Mouse (Mus musculus) heart, postnatal 4 days (tissue): Measurements from ENCODE around the gene Prg3. TPM values are rescaled to one million over a fixed set of nuclear protein-coding genes. Genes with fewer than 3 reads are reported as not detected.

Source experiments
- total RNA-seq, 2 experiments: library from RNA; stranded (reverse); gene quantifications; 2 replicates each; pipeline ENCODE4 v1.2.3; 2021

The Prg3 gene
- total RNA-seq, 2 experiments from 2014 or later, result not detected

Other genes starting within 250 kb of the Prg3 start
- 1 to 10 TPM; 8.6 to 9.4 TPM for gene Gm19426, start 244.6 kb upstream of the Prg3 start, total RNA-seq
- 10 to 100 TPM; 27.2 to 30.0 TPM for gene Serping1, start 212.8 kb upstream of the Prg3 start, total RNA-seq
- gene Ube2l6, start 189.4 kb upstream of the Prg3 start, total RNA-seq, result 10 to 100 TPM; 23.1 to 51.0 TPM
- under 1 TPM; 0.14 TPM for gene Smtnl1, start 165.6 kb upstream of the Prg3 start, total RNA-seq
- gene Timm10, start 161.2 kb upstream of the Prg3 start, total RNA-seq, result 100 to 1,000 TPM; 107 to 126 TPM
- gene Slc43a1, start 149.4 kb upstream of the Prg3 start, total RNA-seq, result 1 to 10 TPM; 2.1 to 2.7 TPM
- 1 to 10 TPM; 3.2 to 4.1 TPM for gene Rtn4rl2, start 101.5 kb upstream of the Prg3 start, total RNA-seq
- 10 to 100 TPM; 44.1 to 52.6 TPM for gene Slc43a3, start 51.6 kb upstream of the Prg3 start, total RNA-seq
- not detected for gene Prg2, start 7.8 kb upstream of the Prg3 start, total RNA-seq
- gene Ssrp1, start 49.0 kb downstream of the Prg3 start, total RNA-seq, result 100 to 1,000 TPM; 106 to 108 TPM
- under 1 TPM; 0.14 to 0.24 TPM for gene P2rx3, start 49.2 kb downstream of the Prg3 start, total RNA-seq
- gene Tnks1bp1, start 59.8 kb downstream of the Prg3 start, total RNA-seq, result 10 to 100 TPM; 87.1 to 88.2 TPM
- 100 to 1,000 TPM in 1 of 2 experiments, 10 to 100 TPM in 1; 85.4 to 109 TPM for gene Aplnr, start 148.0 kb downstream of the Prg3 start, total RNA-seq
- 1 to 10 TPM; 2.1 to 2.7 TPM for gene Lrrc55, start 209.0 kb downstream of the Prg3 start, total RNA-seq